Mouse (Mus musculus) ES-E14 (cell line): ENCODE data around the gene Tmem63c.

Experiments used
- HCFC1 ChIP-seq: IDR thresholded peaks from 2 replicates; pipeline ENCODE4 v1.6.1; 2012; ENCODE audit warnings: low read length, inconsistent platforms, borderline replicate concordance; ENCODE audit not compliant: insufficient read depth
- MAFK ChIP-seq: IDR thresholded peaks from 2 replicates; pipeline ENCODE4 v1.6.1; 2014; ENCODE audit warnings: mild to moderate bottlenecking, low read depth, low read length, inconsistent platforms; ENCODE audit not compliant: insufficient read depth
- ZNF384 ChIP-seq: IDR thresholded peaks from 2 replicates; pipeline ENCODE4 v1.6.1; 2012; ENCODE audit warnings: low read depth, low read length, inconsistent platforms

GRCm38 (mm10) chr12:87076610-87077009 lies 55.5 kb downstream of the Tmem63c start:
- TF ChIP-seq MAFK (no peak), HCFC1 (no peak), ZNF384 (no peak)
